Mouse (Mus musculus) embryonic facial prominence, embryonic 12.5 days (tissue): ENCODE measurements around the gene Stra8. TPM values are rescaled to one million over a fixed set of nuclear protein-coding genes. Genes with fewer than 3 reads are reported as not detected.

Source experiments
- ATAC-seq: fragments of 200-750 bp; cut with Nextera tagmentation; 2 replicates; pipeline ENCODE4 v1.8.0; 2017; ENCODE audit not compliant: insufficient number of reproducible peaks, insufficient read depth, low FRiP score, low TSS enrichment
- H3K27ac ChIP-seq: fragments of 300-500 bp; sonication (generic); 2 replicates; pipeline ENCODE4 v1.5.1; 2016; ENCODE audit warnings: mild to moderate bottlenecking
- H3K27me3 ChIP-seq: fragments of 300-500 bp; sonication (generic); 2 replicates; pipeline ENCODE4 v1.6.1; 2016; ENCODE audit warnings: mild to moderate bottlenecking, moderate library complexity
- H3K36me3 ChIP-seq: fragments of 300-500 bp; sonication (generic); 2 replicates; pipeline ENCODE4 v1.6.1; 2016; ENCODE audit warnings: mild to moderate bottlenecking
- H3K4me1 ChIP-seq: fragments of 300-500 bp; sonication (generic); 2 replicates; pipeline ENCODE4 v1.6.1; 2016
- H3K4me2 ChIP-seq: fragments of 300-500 bp; sonication (generic); replicated peaks from 2 replicates; pipeline ENCODE4 v1.6.1; 2016; ENCODE audit warnings: mild to moderate bottlenecking, moderate library complexity
- H3K4me3 ChIP-seq: fragments of 300-500 bp; sonication (generic); 2 replicates; pipeline ENCODE4 v1.5.1; 2016; ENCODE audit warnings: mild to moderate bottlenecking
- H3K9ac ChIP-seq: fragments of 300-500 bp; sonication (generic); 2 replicates; pipeline ENCODE4 v1.6.1; 2016; ENCODE audit warnings: mild to moderate bottlenecking, moderate library complexity
- H3K9me3 ChIP-seq: fragments of 300-500 bp; sonication (generic); 2 replicates; pipeline ENCODE4 v1.6.1; 2016; ENCODE audit warnings: mild to moderate bottlenecking, moderate library complexity
- WGBS: fragments of 180-500 bp; shearing (Covaris S2); methylation state at CpG from one replicate; pipeline ENCODE4 v1.1.7; 2016; 5-methylcytosine and 5-hydroxymethylcytosine counted together
- polyA plus RNA-seq: library from polyadenylated mRNA; unstranded; fragments of >200 nt; fragmentation: Nextera tagmentation; extraction: Ambion mirVana; gene quantifications from 2 replicates; pipeline ENCODE4 v1.2.1, GENCODE M21; 2016

The Stra8 gene
- polyA plus RNA-seq, 1 experiment from 2014 or later, result not detected

DNA sequence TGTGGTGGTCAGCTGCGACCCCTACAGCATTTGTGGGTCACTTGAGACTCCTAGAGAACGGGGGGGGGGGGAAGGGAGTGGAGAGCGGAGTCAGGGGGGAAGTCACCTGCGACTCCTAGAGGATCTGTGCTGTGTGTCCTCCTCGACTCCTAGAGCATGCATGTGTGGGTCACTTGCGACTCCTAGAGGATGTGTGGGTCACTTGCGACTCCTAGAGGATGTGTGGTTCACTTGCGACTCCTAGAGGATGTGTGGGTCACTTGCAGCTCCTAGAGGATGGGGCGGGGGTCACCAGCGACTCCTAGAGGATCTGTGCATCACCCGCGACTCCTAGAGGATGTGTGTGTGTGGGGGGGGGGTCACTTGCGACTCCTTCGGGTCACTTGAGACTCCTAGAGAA, 2.0 kb downstream of the Stra8 start:
- ATAC-seq, result no peak
- Histone ChIP-seq H3K4me1 (peaks cover 3% of the 10 kb centered on the region), H3K27ac (no peak overlapping the region), H3K36me3 (no peaks in the 10 kb centered on the region), H3K4me2 (no peak overlapping the region), H3K9me3 (no peaks in the 10 kb centered on the region), H3K9ac (no peak overlapping the region), H3K27me3 (no peaks in the 10 kb centered on the region), H3K4me3 (no peak overlapping the region)
- WGBS, result 50% methylated on average over 14 of the region's 14 CpGs

DNA sequence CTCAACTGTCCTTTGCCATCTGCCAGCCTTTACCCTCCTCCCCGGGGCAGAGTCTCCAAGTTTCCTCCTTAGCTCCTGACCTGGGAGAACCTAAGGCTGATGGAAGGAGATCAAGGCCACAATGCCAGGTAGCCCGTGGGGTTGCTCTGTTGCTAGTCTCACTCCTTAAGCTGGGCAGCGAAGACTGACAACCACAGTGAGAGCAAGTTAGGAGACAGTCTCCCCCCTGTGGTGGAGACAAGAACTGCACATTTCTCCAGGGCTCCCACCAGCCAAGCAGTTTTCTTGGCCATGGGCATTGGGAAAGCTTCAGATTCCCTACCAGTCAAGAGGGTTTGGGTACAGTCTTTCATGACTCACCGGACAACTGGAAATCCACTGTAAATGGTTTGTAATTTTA, 7.2 kb downstream of the Stra8 start:
- ATAC-seq, result no peak
- no peaks in the 10 kb centered on the region for H3K27me3 ChIP-seq
- no peaks in the 10 kb centered on the region for H3K36me3 ChIP-seq
- no peak overlapping the region for H3K9ac ChIP-seq
- no peak overlapping the region for H3K4me2 ChIP-seq
- WGBS, result 45% methylated on average over 4 of the region's 4 CpGs
- no peak overlapping the region for H3K27ac ChIP-seq
- H3K4me3 ChIP-seq, result no peak overlapping the region
- H3K4me1 ChIP-seq, result no peaks in the 10 kb centered on the region
- no peaks in the 10 kb centered on the region for H3K9me3 ChIP-seq

DNA sequence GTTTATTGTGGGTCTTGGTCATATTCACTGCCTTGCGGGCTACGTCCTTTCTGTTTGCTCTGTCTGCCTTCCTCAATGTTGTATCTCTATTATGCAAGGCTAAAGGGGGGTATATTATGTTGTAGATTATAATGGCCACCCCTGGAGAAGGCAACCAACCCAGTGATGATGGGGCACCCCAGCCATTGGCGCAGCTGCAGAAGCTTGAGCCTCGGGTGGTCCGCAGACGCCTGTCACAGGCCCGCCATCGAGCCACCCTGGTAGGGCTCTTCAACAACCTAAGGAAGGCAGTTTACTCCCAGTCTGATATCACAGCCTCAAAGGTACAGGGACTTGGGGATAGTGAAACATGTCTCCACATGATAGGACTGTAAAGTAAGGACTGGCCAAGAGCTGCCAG, 7.6 kb downstream of the Stra8 start:
- 92% methylated on average over 8 of the region's 8 CpGs for WGBS
- no peak for ATAC-seq
- no peak overlapping the region for H3K4me3 ChIP-seq

DNA sequence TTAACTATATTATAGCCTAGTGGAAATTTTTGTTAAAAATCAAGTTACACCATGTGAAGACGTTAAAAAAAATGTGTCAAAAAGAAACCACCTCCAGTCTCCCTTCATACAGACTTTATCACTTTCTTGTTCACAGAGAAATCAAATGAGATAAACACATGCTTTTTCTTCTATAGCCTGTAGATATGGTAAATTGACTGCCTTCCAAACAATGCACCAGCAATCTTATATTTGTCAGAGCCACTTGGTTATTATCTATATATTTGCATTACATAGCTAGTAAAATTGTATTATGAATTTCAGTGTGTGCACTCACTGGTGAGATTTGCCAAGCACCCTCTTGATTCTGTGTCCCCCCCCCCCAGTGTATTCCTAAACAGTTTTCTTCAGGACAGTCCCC, 12.7 kb downstream of the Stra8 start:
- H3K4me1 ChIP-seq, result no peaks in the 10 kb centered on the region
- no peak overlapping the region for H3K9ac ChIP-seq
- WGBS, result 75% methylated on average over 1 of the region's 1 CpGs
- no peak overlapping the region for H3K27ac ChIP-seq
- no peak overlapping the region for H3K4me2 ChIP-seq
- no peak overlapping the region for H3K4me3 ChIP-seq
- no peaks in the 10 kb centered on the region for H3K9me3 ChIP-seq
- H3K36me3 ChIP-seq, result no peaks in the 10 kb centered on the region
- no peak for ATAC-seq
- H3K27me3 ChIP-seq, result no peaks in the 10 kb centered on the region

More for the DNA sequence above, 7.6 kb downstream of the Stra8 start:
- Histone ChIP-seq H3K4me2 (no peak overlapping the region), H3K4me1 (no peaks in the 10 kb centered on the region), H3K36me3 (no peaks in the 10 kb centered on the region), H3K9ac (no peak overlapping the region), H3K27ac (no peak overlapping the region), H3K9me3 (no peaks in the 10 kb centered on the region), H3K27me3 (no peaks in the 10 kb centered on the region)

DNA sequence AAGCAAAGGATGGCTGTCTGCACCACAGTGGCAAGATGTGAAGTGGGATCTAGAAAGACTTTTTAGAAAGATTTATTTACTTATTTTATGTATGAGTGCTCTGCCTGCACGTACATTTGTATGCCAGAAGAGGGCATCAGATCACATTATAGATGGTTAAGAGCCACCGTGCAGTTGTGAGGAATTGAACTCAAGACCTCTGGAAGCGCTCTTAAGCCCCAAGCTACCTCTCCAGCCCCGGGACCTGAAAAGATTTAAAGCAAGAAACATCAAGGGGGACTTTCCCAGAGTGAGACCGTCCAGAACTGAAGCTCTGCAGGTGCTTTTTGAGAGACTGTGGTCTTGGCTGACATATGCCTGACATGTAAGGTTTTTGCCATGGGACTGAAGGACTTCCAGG, 16.8 kb downstream of the Stra8 start:
- no peaks in the 10 kb centered on the region for H3K9me3 ChIP-seq
- H3K9ac ChIP-seq, result no peak overlapping the region
- H3K4me1 ChIP-seq, result 0 out of 2 replicates have a peak, but pooled peaks cover 5% of the 10 kb centered on the region
- WGBS, result 78% methylated on average over 5 of the region's 5 CpGs
- H3K27me3 ChIP-seq, result no peaks in the 10 kb centered on the region
- no peak overlapping the region for H3K27ac ChIP-seq
- H3K4me2 ChIP-seq, result no peak overlapping the region
- no peak overlapping the region for H3K4me3 ChIP-seq
- no peak for ATAC-seq
- H3K36me3 ChIP-seq, result no peaks in the 10 kb centered on the region

DNA sequence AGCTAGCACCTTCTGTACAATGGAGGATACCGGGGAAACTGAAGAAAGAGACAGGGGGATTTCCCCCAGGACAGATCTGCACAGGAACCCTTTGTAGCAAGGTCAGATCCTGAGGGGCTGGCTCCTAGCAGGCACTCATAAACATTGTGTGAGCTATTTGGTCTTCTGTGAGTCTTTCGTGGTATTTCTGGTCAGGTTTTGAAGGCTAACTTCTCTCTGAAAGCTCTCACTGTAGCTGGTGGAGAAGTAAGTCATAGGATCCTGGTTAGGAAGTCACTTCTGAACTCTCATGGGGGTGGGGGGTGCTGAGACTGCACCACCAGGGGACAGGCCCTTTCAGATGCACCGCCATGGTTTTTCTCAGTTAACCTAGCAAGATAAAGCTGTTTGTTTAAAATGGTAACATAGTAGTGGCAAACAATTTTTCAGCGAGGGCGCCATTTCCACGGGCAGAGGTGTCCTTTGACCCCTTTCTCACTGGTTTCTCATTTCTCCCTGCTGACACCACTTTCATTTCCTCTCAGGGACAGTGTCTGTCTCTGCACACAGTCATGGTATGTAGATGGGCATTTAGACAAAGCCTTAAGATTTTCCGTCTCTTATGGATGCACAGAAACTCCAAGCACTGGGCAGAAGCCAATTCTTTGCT, 18.4 kb downstream of the Stra8 start:
- 67% methylated on average over 7 of the region's 7 CpGs for WGBS
- Histone ChIP-seq H3K4me1 (0 out of 2 replicates have a peak, but pooled peaks cover 5% of the 10 kb centered on the region), H3K9me3 (no peaks in the 10 kb centered on the region), H3K27ac (no peak overlapping the region), H3K27me3 (no peaks in the 10 kb centered on the region), H3K9ac (no peak overlapping the region), H3K4me2 (no peak overlapping the region), H3K4me3 (no peak overlapping the region), H3K36me3 (no peaks in the 10 kb centered on the region)
- no peak for ATAC-seq

DNA sequence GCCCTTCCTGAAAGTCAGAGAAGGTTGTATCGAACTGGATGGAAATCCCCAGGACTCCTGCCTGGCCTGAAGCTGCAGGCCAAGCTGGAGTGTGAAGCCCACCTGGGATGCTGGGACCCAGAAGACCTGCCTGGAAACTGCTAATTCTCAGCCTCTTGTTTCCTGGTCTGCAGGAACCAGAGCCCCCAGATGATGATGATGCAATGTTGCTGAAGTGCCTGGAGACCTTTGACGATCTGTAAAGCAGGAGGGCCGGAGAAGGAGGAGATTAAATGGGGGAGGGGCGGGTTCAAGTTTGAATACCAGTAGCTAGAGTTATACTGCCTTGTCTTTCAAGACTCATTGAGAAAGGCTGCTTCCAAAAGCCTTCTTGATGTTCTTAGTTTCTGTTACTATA, 19.0 kb downstream of the Stra8 start:
- H3K27me3 ChIP-seq, result no peaks in the 10 kb centered on the region
- no peaks in the 10 kb centered on the region for H3K9me3 ChIP-seq
- no peak overlapping the region for H3K9ac ChIP-seq
- H3K36me3 ChIP-seq, result no peaks in the 10 kb centered on the region
- 40% methylated on average over 4 of the region's 4 CpGs for WGBS
- no peak overlapping the region for H3K27ac ChIP-seq
- H3K4me3 ChIP-seq, result no peak overlapping the region
- no peak for ATAC-seq
- no peak overlapping the region for H3K4me2 ChIP-seq
- H3K4me1 ChIP-seq, result 0 out of 2 replicates have a peak, but pooled peaks cover 5% of the 10 kb centered on the region

DNA sequence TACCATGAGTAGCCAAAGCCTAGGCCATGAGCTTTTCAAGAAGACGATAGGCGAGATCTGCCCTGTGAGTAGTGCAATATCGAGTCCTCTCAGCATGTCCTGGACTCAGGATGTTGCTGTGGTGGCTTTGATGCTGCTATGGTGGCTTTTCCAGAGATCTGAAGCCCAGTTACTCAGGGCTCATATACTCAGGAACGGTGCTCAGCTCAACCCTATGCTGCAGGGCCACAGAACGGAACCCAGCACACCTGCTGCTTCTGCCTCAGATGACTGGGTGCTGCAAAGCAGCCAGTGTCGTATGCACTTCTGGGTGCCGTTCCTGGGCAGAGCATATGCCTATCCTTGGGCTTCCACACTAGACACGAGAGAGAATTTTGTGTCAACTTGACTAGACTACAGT, 19.5 kb downstream of the Stra8 start:
- Histone ChIP-seq H3K4me3 (no peak overlapping the region), H3K4me2 (no peak overlapping the region), H3K9me3 (no peaks in the 10 kb centered on the region), H3K27ac (no peak overlapping the region), H3K27me3 (no peaks in the 10 kb centered on the region), H3K9ac (no peak overlapping the region), H3K36me3 (no peaks in the 10 kb centered on the region), H3K4me1 (peaks cover 9% of the 10 kb centered on the region; the same call in 1 of the 2 replicates)
- WGBS, result 89% methylated on average over 8 of the region's 8 CpGs
- no peak for ATAC-seq

DNA sequence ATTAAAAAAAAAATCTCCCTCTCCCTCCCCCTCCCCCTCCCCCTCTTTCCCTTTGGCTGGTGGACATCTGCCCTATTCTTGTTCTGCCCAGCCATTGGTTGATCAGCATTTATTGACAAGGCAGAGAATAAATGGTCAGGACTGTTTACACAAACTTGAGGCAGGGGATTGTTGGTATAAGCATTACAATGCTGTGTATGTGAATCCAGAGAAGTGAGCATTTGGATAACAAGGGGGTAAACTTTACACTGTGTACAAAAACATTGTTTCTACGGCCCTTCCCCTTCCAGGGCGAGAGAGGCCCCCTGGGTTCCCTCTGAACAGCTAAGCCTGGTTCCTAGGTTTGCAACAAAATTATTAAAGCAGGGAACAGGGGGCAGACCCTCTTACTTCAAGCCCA, 21.5 kb downstream of the Stra8 start:
- Histone ChIP-seq H3K9ac (no peak overlapping the region), H3K36me3 (no peaks in the 10 kb centered on the region), H3K27me3 (no peaks in the 10 kb centered on the region), H3K9me3 (no peaks in the 10 kb centered on the region), H3K27ac (no peak overlapping the region), H3K4me2 (no peak overlapping the region), H3K4me1 (peaks cover 14% of the 10 kb centered on the region; the same call in 1 of the 2 replicates), H3K4me3 (no peak overlapping the region)
- ATAC-seq, result no peak
- WGBS, result 74% methylated on average over 2 of the region's 2 CpGs

DNA sequence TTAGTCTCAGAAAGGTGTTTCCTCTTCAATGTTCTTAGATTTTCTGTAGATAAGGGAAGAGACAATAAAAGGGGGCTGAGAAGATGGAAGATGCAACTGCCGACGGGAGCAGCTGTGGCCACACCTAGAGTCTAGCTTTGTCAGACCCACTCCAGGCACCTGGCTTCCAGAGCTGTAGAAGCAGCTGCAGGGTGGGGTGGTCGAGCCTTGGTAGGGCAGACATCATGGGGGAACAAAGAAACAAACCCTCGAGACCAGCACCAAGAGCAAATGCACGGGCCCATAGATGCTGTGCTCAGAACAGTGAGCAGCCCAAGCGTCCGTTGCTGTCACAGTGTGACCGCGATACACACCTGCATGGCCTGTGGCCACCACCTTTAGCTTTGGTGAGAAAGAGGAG, 22.5 kb downstream of the Stra8 start:
- no peak overlapping the region for H3K9ac ChIP-seq
- no peaks in the 10 kb centered on the region for H3K36me3 ChIP-seq
- no peak overlapping the region for H3K4me2 ChIP-seq
- H3K27ac ChIP-seq, result no peak overlapping the region
- ATAC-seq, result no peak
- no peak overlapping the region for H3K4me3 ChIP-seq
- no peaks in the 10 kb centered on the region for H3K27me3 ChIP-seq
- no peaks in the 10 kb centered on the region for H3K9me3 ChIP-seq
- 89% methylated on average over 9 of the region's 9 CpGs for WGBS
- peaks cover 14% of the 10 kb centered on the region; the same call in 1 of the 2 replicates for H3K4me1 ChIP-seq

DNA sequence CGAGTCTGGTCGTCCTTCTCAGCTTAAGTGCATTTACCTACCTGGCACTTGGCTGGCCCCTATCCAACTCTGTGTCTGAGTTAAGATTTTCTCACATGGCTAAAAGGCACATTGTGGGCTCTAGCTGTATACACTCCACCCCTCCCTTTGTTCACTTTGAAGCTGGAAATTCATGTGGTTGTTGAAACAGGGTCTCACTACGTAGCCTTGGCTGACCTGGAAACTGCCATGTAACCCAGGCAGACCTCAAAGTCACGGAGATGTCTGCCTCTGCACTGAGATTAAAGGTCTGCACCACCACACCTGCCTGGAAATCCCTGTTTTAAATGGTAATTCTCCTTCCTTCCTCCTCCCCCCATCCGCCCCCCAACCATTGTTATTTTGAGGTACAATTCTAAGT, 23.5 kb downstream of the Stra8 start:
- no peaks in the 10 kb centered on the region for H3K36me3 ChIP-seq
- no peak overlapping the region for H3K4me3 ChIP-seq
- WGBS, result 76% methylated on average over 5 of the region's 5 CpGs
- H3K4me2 ChIP-seq, result no peak overlapping the region
- no peak overlapping the region for H3K27ac ChIP-seq
- H3K9me3 ChIP-seq, result no peaks in the 10 kb centered on the region
- H3K27me3 ChIP-seq, result peaks cover 5% of the 10 kb centered on the region; the same call in 1 of the 2 replicates
- peaks cover 16% of the 10 kb centered on the region; the same call in 1 of the 2 replicates for H3K4me1 ChIP-seq
- no peak for ATAC-seq
- no peak overlapping the region for H3K9ac ChIP-seq

DNA sequence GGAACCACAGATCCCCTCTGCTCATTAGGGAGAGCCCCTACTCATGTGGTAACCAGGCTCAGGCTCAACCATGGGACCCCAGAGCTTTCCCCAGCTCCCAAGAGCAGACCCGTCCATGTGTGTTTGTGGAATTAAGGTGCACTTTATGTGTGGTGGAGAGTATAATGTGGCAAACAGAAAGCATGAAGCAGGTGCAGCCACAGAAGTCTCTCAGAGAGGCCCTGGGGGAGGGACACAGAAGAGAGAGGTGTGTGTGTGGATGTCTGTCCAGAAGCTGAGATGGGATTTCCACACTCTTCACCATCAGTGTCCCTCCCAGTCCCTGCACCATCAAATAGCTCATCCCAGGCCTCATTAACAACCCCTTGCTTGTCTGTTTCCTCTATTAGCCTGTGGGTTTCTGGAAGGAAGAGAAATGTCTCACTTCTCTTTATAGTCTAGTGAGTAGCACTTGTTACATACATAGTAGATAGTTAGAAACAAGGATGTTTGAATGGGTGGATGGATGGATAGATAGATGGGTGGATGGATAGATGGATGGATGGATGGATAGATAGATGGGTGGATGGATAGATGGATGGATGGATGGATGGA, 26.6 kb downstream of the Stra8 start:
- no peak overlapping the region for H3K9ac ChIP-seq
- H3K36me3 ChIP-seq, result no peaks in the 10 kb centered on the region
- WGBS, result 87% methylated on average over 1 of the region's 1 CpGs
- peaks cover 14% of the 10 kb centered on the region; the same call in 1 of the 2 replicates for H3K4me1 ChIP-seq
- H3K9me3 ChIP-seq, result no peaks in the 10 kb centered on the region
- ATAC-seq, result no peak
- no peak overlapping the region for H3K4me2 ChIP-seq
- H3K27me3 ChIP-seq, result peaks cover 11% of the 10 kb centered on the region; the same call in 1 of the 2 replicates
- H3K4me3 ChIP-seq, result no peak overlapping the region
- no peak overlapping the region for H3K27ac ChIP-seq
